Mouse (Mus musculus) CD4-positive naive resting alpha-beta T cell, adult 57 days (primary cell): ENCODE data around the gene Pde4d. TPM values are rescaled to one million over a fixed set of nuclear protein-coding genes. Genes with fewer than 3 reads are reported as not detected.

Experiments
- total RNA-seq: library from RNA; stranded (reverse); gene quantifications from one replicate; pipeline ENCODE4 v1.2.4, GENCODE M21; 2023

Pde4d gene
- total RNA-seq, result 162 TPM

GRCm38 (mm10) chr13:108449116-108450097 is at the start of gene Pde4d:
Pde4d (plus strand) TSS chr13:108449948.

Other genes starting within 250 kb of the Pde4d start
- gene Elovl7, start 235.5 kb upstream of the Pde4d start, total RNA-seq, result 2.2 TPM
- 0.83 TPM for gene Depdc1b, start 133.6 kb upstream of the Pde4d start, total RNA-seq